Mouse (Mus musculus): ENCODE measurements at regions not wholly inside any gene's neighbourhood (a gene's known extent, or its start where the extent isn't known, plus 50 kb on each side); places are given as distances from the start of the nearest gene placed in this dataset.

DNA sequence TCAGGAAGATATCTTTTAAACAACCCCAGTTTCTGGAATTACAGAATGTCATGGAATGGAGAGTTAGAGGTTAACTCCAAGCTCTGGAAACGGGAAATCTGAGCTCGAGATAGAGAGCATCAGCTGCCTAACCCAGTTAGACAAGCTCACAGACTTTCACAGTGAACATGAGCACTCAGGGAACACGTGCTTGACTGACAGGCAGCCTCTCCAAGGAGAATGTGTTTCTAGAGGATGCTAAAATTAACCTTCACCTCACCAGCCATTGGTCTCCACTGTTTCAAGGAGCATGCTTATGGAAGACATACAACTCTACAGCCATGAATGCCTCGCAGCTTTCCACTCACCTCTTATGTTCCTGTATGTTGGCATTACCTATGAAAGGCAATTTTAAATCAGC, 203.0 kb downstream of the Ankrd50 start:
- no peak for ATAC-seq
- no peak for TF ChIP-seq CTCF (IDR thresholded peaks at IDR 0.05; ENCODE audit: low read depth)
- Histone ChIP-seq H3K36me3 (ENCODE audit: control insufficient read depth, insufficient read depth) (no peaks in the 10 kb centered on the region), H3K27ac (ENCODE audit: low read depth, low read length) (no peak overlapping the region), H3K9ac (ENCODE audit: low read depth, low read length) (no peak overlapping the region), H3K9me3 (ENCODE audit: control insufficient read depth) (no peaks in the 10 kb centered on the region), H3K4me3 (ENCODE audit: low read depth, low read length) (no peak overlapping the region), H3K4me1 (replicated peaks; ENCODE audit: control insufficient read depth, insufficient read depth, low read length) (no peaks in the 10 kb centered on the region; the same call in 1 of the 2 replicates), H3K27me3 (replicated peaks; ENCODE audit: control insufficient read depth, insufficient read depth, low read length) (no peaks in the 10 kb centered on the region), H3K4me2 (replicated peaks; ENCODE audit: low read depth) (no peak overlapping the region)
- WGBS = 70% methylated on average over 4 of the region's 4 CpGs

GRCm38 (mm10) chr3:38280876-38281275, 203.8 kb downstream of the Ankrd50 start:
- Histone ChIP-seq H3K9ac (ENCODE audit: low read depth, low read length) (no peak overlapping the region), H3K4me2 (replicated peaks; ENCODE audit: low read depth) (no peak overlapping the region), H3K36me3 (ENCODE audit: control insufficient read depth, insufficient read depth) (no peaks in the 10 kb centered on the region), H3K4me1 (replicated peaks; ENCODE audit: control insufficient read depth, insufficient read depth, low read length) (no peaks in the 10 kb centered on the region; the same call in 1 of the 2 replicates), H3K27ac (ENCODE audit: low read depth, low read length) (no peak overlapping the region), H3K4me3 (ENCODE audit: low read depth, low read length) (no peak overlapping the region), H3K27me3 (replicated peaks; ENCODE audit: control insufficient read depth, insufficient read depth, low read length) (no peaks in the 10 kb centered on the region), H3K9me3 (ENCODE audit: control insufficient read depth) (no peaks in the 10 kb centered on the region)
- TF ChIP-seq CTCF (IDR thresholded peaks at IDR 0.05; ENCODE audit: low read depth) = no peak
- ATAC-seq = no peak
- 87% methylated on average over 6 of the region's 6 CpGs for WGBS

DNA sequence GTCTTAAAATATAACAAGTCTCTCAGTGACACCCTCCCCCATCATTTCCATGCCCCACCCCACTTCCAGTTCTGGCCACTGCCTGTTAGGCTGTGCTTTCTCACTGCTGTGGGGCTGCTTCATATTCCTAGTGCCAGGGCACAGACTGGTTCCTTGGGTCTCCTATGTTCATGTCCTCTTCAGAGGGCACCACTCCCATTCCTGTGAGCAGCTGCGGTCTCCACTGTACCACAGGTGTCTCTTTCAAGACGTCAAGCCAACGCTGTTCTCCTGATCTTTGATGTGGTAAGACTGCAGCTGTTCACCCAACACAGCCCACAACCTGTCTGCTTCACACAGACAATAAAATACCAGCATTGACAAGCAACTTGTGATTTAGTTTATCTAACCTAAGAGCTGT, 204.5 kb downstream of the Ankrd50 start:
- no peak for ATAC-seq
- 94% methylated on average over 3 of the region's 3 CpGs for WGBS
- no peak overlapping the region for H3K4me2 ChIP-seq (replicated peaks; ENCODE audit: low read depth)

DNA sequence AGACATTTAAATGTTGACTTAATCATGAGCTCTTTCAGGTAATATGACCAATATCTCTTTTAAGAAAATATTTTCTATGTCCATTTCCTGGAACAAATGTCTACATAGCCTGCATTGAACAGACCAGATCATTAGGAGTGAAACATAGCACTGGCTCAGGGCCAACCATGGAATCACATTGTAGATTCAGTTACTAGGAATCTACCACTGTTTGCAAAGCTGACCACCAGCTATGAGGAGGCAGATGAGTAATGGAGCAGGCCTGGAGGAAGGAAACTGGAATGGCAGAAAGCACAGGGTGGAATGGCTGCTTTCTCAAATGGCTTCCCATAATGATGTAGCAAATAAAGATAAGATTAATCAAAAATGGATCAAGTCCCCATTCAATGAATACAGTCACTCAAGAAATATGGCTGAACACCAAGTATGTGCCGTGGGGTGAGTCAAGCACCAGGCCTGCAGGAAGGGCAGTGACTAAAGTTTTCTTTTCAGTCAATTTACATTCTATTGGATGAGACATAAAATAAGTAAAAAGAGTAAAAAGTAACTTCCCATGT, 207.6 kb downstream of the Ankrd50 start:
- Histone ChIP-seq H3K4me1 (replicated peaks; ENCODE audit: control insufficient read depth, insufficient read depth, low read length) (no peaks in the 10 kb centered on the region), H3K9ac (ENCODE audit: low read depth, low read length) (no peak overlapping the region), H3K36me3 (ENCODE audit: control insufficient read depth, insufficient read depth) (no peaks in the 10 kb centered on the region), H3K27ac (ENCODE audit: low read depth, low read length) (no peak overlapping the region), H3K27me3 (replicated peaks; ENCODE audit: control insufficient read depth, insufficient read depth, low read length) (no peaks in the 10 kb centered on the region), H3K9me3 (ENCODE audit: control insufficient read depth) (no peaks in the 10 kb centered on the region), H3K4me2 (replicated peaks; ENCODE audit: low read depth) (no peak overlapping the region), H3K4me3 (ENCODE audit: low read depth, low read length) (no peak overlapping the region)
- WGBS = 73% methylated on average over 1 of the region's 1 CpGs
- ATAC-seq = no peak
- no peak for TF ChIP-seq CTCF (IDR thresholded peaks at IDR 0.05; ENCODE audit: low read depth)

More for the DNA sequence above, 204.5 kb downstream of the Ankrd50 start:
- H3K4me3 ChIP-seq (ENCODE audit: low read depth, low read length) = no peak overlapping the region
- no peak overlapping the region for H3K9ac ChIP-seq (ENCODE audit: low read depth, low read length)
- TF ChIP-seq CTCF (IDR thresholded peaks at IDR 0.05; ENCODE audit: low read depth) = no peak
- H3K4me1 ChIP-seq (replicated peaks; ENCODE audit: control insufficient read depth, insufficient read depth, low read length) = no peaks in the 10 kb centered on the region; the same call in 1 of the 2 replicates
- no peak overlapping the region for H3K27ac ChIP-seq (ENCODE audit: low read depth, low read length)
- no peaks in the 10 kb centered on the region for H3K27me3 ChIP-seq (replicated peaks; ENCODE audit: control insufficient read depth, insufficient read depth, low read length)
- H3K9me3 ChIP-seq (ENCODE audit: control insufficient read depth) = no peaks in the 10 kb centered on the region
- no peaks in the 10 kb centered on the region for H3K36me3 ChIP-seq (ENCODE audit: control insufficient read depth, insufficient read depth)

GRCm38 (mm10) chr3:38275321-38275720, 209.3 kb downstream of the Ankrd50 start:
- no peak for TF ChIP-seq CTCF (IDR thresholded peaks at IDR 0.05; ENCODE audit: low read depth)
- Histone ChIP-seq H3K27ac (ENCODE audit: low read depth, low read length) (no peak overlapping the region), H3K9me3 (ENCODE audit: control insufficient read depth) (no peaks in the 10 kb centered on the region), H3K27me3 (replicated peaks; ENCODE audit: control insufficient read depth, insufficient read depth, low read length) (no peaks in the 10 kb centered on the region), H3K36me3 (ENCODE audit: control insufficient read depth, insufficient read depth) (no peaks in the 10 kb centered on the region), H3K9ac (ENCODE audit: low read depth, low read length) (no peak overlapping the region), H3K4me1 (replicated peaks; ENCODE audit: control insufficient read depth, insufficient read depth, low read length) (no peaks in the 10 kb centered on the region), H3K4me2 (replicated peaks; ENCODE audit: low read depth) (no peak overlapping the region), H3K4me3 (ENCODE audit: low read depth, low read length) (no peak overlapping the region)
- no peak for ATAC-seq
- WGBS = 46% methylated on average over 2 of the region's 2 CpGs

GRCm38 (mm10) chr3:38270742-38271141, 213.9 kb downstream of the Ankrd50 start:
- no peak for ATAC-seq
- H3K9me3 ChIP-seq (ENCODE audit: control insufficient read depth) = no peaks in the 10 kb centered on the region
- no peak for TF ChIP-seq CTCF (IDR thresholded peaks at IDR 0.05; ENCODE audit: low read depth)
- no peaks in the 10 kb centered on the region for H3K4me1 ChIP-seq (replicated peaks; ENCODE audit: control insufficient read depth, insufficient read depth, low read length)
- H3K4me3 ChIP-seq (ENCODE audit: low read depth, low read length) = no peak overlapping the region
- H3K36me3 ChIP-seq (ENCODE audit: control insufficient read depth, insufficient read depth) = no peaks in the 10 kb centered on the region
- H3K4me2 ChIP-seq (replicated peaks; ENCODE audit: low read depth) = no peak overlapping the region
- H3K27me3 ChIP-seq (replicated peaks; ENCODE audit: control insufficient read depth, insufficient read depth, low read length) = no peaks in the 10 kb centered on the region
- no peak overlapping the region for H3K9ac ChIP-seq (ENCODE audit: low read depth, low read length)
- WGBS = 57% methylated on average over 6 of the region's 6 CpGs
- no peak overlapping the region for H3K27ac ChIP-seq (ENCODE audit: low read depth, low read length)

- Histone ChIP-seq H3K9ac (ENCODE audit: low read depth, low read length) (no peak overlapping the region), H3K27me3 (replicated peaks; ENCODE audit: control insufficient read depth, insufficient read depth, low read length) (no peaks in the 10 kb centered on the region), H3K4me1 (replicated peaks; ENCODE audit: control insufficient read depth, insufficient read depth, low read length) (no peaks in the 10 kb centered on the region), H3K4me3 (ENCODE audit: low read depth, low read length) (no peak overlapping the region), H3K4me2 (replicated peaks; ENCODE audit: low read depth) (no peak overlapping the region), H3K36me3 (ENCODE audit: control insufficient read depth, insufficient read depth) (no peaks in the 10 kb centered on the region), H3K9me3 (ENCODE audit: control insufficient read depth) (no peaks in the 10 kb centered on the region), H3K27ac (ENCODE audit: low read depth, low read length) (no peak overlapping the region)
- TF ChIP-seq CTCF (IDR thresholded peaks at IDR 0.05; ENCODE audit: low read depth) = no peak
- WGBS = 95% methylated on average over 7 of the region's 7 CpGs
- ATAC-seq = no peak
Observed at GRCm38 (mm10) chr3:38268226-38268625, 216.4 kb downstream of the Ankrd50 start.
